Mouse (Mus musculus) kidney, adult 2 months (tissue): ENCODE data around the gene Tmem108.

ENCODE experiments used
- CTCF ChIP-seq: fragments of 200-500 bp; conservative IDR thresholded peaks from 2 replicates; pipeline ENCODE4 v1.5.1; 2011; ENCODE audit warnings: low read depth, mild to moderate bottlenecking, control low read depth, low read length, moderate library complexity, mixed read lengths; ENCODE audit not compliant: insufficient read depth, insufficient read length
- POLR2A ChIP-seq: fragments of 200-500 bp; IDR thresholded peaks from one replicate; pipeline ENCODE4 v1.6.1; 2011; ENCODE audit warnings: low read depth, low read length, control low read depth

DNA sequence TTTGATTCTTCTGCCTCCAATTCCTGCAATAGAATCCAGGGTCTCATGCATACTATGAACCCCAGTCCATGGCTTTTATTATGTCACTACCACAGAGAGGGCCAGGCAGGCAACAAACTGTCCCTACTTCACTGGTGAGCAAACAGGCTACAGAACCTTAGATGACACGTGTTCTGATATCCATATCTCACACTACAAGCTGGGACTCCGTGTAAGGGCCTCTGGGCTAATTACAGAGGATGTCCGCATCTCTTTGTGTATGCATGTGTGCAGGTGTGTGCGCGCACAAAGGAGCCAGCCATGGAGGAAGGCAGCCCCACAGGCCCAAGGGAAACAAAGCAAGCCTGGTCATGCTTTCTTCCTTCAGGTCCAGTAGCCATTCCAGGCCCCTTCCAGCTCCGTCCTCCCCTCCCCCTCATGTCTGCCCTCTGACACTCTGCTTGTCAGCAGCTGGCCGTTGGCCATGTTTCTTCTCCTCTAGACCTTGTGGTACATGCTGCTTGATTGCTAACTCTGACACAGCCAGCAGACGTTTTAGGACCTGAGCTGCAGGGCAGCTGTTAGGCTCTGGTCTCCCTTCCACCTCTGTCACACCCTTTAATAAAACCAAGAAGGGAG lies 280.9 kb downstream of the Tmem108 start:
- TF ChIP-seq CTCF (no peak), POLR2A (no peak)
